Mouse (Mus musculus): ENCODE data around the gene Nckap5.
"Not testable (repeated sequence)": the region's sequence is repeated elsewhere in the genome, so short reads cannot be mapped to it uniquely, and the experiment has no call there.

Gene Nckap5

DNA sequence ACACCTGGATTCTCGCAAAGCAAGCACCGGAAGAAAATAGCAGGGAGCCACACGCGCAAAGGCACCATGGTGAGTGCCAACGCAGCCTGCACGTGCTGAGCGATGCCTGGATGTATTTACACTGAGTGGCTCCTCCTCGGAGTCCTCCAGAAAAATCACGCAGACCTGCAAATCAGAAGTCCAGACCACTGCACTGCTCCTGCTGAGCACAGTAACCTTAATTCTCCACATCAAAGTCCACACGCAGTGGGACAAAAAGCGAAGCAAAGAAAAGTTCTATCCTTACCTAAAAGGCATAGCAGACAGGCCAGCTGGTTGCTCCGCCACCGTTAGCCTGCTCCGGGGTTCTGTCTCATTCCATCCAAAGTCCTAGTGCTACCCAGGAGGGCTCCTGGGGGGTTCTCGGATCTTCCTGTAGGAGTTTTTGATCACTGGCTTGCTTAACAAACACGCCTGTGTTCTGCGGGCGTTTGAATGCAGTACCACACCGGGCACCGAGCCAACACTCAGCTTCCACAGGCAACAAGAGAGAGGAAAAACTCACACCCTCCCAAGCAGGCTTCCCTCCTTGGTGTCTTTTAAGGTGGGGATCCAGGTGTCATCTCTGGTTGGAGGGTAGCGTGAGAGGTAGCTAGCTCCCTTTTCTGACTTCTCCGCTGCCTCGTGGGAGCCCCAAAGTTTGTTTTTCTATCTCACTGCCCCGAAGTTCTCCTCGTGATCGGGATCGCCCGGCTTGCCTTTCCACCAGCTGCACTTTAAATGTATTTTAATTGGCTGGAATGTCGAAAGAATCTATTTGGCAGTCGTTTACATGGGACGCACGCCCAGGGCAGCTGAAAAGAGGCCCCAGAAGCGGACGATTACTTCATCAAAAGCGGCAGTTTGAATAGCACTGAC, at the start of gene Nckap5:
Gene Nckap5, minus strand, starts transcription at position 769 of the 897 bp plus-strand sequence.
- no peak for DNase-seq (ENCODE audit: low read depth, low spot score)

- no peak for DNase-seq (ENCODE audit: low read depth, low spot score)
Observed at GRCm38 (mm10) chr1:126877495-126877894, 46.9 kb upstream of the Nckap5 start.

GRCm38 (mm10) chr1:126868372-126868771, 37.8 kb upstream of the Nckap5 start:
- no peak for DNase-seq (ENCODE audit: low read depth, low spot score)

DNA sequence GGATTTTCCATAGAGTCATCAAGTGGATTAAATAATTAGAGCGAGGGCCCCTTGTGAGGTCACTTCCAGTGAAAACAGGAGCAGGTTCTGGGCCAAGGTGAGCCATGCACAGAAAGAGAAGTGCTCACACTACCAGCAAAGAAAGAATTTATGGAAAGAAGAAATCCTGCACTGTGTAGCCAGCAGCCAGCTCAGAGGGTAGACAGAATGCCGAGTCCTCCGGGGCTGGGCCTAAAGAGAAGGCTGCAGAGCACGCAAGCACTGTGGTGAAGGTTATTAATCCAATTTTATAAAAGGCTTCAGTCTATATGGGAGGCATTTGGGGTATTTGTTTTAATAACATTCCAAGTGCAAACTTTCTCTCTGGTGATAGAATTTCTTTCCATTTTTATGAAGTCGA, 37.3 kb upstream of the Nckap5 start:
- no peak for DNase-seq (ENCODE audit: low read depth, low spot score)

DNA sequence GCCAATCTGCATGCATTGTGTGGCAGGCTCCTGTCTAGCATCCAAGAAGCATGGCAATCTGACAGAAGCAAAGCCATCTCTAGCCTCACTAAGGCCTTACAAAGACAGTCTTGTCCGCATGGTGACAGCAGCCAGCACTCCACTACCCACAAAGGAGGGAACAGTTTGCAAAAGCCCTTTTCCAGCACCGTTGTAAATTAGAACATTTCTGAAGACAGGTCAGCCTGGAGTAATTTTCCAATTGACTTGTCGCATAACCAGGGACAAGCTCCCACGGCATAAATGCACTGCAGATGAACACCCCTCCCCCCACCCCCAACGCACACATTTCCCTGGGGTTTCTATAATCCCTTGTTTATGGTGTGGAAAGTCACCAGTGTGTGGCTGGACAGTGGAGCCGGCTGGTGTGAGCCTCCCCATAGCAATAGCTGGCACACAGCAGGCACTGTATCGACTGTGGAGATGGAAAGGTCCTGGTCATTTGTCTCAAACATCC, 35.0 kb upstream of the Nckap5 start:
- no peak for DNase-seq (ENCODE audit: low read depth, low spot score)

DNA sequence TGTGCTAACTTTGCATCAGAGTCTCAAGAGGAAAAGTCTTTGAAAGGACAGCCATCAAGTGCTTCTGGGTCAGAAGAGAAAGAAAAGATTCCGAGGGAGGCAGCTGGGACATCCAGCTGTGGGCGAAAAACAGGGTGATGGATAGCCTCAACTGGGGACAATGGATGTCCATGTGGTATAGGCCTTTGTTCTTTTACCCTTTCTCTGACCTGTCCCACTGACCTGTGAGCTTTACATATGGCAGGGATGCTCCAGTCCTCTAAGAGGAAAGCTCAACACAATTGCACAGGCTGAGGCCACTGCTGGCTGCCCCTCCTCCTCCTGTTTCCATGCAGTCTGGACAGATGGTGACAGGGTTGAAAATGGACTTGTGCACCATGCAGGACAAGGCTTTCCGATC, 31.2 kb upstream of the Nckap5 start:
- DNase-seq (ENCODE audit: low read depth, low spot score): no peak

- DNase-seq (ENCODE audit: low read depth, low spot score): no peak
Observed at GRCm38 (mm10) chr1:126860537-126860936, 29.9 kb upstream of the Nckap5 start.

GRCm38 (mm10) chr1:126849481-126849880, 18.9 kb upstream of the Nckap5 start:
- no peak for DNase-seq (ENCODE audit: low read depth, low spot score)

- DNase-seq (ENCODE audit: low read depth, low spot score): no peak
Observed at GRCm38 (mm10) chr1:126846317-126846716, 15.7 kb upstream of the Nckap5 start.

DNA sequence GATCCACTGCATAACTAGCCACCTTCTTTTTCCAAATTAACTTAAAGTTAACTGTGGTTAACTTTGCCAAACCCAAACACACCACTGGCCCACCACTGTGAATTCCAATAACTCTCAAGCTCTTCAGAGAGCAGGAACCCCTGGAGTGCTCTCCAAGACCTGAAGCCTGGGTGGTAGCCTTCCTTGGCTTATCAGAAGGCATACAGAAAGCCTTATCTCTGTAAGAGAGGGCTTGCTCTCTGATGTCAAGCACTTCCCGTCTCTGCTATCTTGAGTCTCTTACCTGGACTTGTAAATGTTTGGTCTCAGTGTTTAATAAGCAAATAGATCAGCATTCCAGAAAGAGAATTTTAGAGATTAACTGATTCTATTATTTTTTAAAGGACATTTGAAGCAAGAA, 2.3 kb upstream of the Nckap5 start:
- no peak for DNase-seq (ENCODE audit: low read depth, low spot score)

- DNase-seq (ENCODE audit: low read depth, low spot score): no peak
Observed at GRCm38 (mm10) chr1:126829031-126829430, 1.6 kb downstream of the Nckap5 start.

- DNase-seq (ENCODE audit: low read depth, low spot score): no peak
Observed at GRCm38 (mm10) chr1:126824841-126825240, 5.8 kb downstream of the Nckap5 start.

DNA sequence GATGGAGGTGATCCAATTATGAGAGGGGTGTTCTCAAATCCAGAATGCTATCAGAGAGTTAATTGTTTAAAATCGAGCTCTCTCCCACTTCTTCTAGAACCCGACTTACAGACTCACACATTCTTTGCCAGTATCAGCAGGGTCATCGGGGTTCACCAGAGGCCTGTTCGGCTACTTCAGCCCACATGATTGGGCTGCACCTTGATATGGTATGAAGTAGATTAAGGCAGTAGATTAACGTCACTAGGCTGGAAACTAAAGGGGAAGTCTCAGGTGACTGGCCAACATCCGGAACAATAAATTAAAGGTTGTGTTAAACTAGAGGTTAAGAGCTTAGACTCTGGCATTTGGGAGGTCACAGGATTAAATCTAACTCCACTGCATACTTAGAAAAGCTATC, 8.4 kb downstream of the Nckap5 start:
- DNase-seq (ENCODE audit: low read depth, low spot score): no peak

DNA sequence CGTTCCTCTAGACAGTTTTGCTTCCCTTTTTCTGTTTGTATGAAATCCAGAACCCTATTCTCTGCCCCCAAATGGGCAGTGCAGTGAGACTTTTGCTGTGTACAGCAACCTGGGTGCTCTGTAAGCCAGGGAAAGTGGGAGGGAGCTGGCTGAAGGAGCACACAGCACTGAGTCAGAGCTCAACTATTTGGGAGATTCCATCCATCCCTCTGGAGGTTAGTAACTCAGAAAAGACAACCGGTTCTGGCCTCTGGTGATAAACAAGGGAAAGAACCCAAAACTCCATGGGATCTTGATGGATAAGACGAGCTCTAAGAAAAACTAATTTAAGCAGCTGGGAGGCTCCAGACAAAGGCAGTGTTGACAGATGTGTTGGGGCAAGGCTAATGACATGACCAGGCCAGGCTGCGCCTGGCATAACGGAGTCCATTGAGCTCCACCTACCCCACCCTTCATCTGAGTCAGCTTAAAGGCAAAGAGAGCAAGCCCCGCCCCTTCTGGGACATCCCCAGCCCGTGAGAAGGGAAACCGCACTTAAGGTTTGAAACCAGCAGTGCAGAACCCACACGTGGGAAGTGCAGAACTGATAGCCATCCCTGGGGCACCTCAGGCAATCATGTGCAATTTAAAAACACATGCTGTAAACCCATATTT, 13.1 kb downstream of the Nckap5 start:
- DNase-seq (ENCODE audit: low read depth, low spot score): no peak

- DNase-seq (ENCODE audit: low read depth, low spot score): no peak
Observed at GRCm38 (mm10) chr1:126806994-126807611, 23.5 kb downstream of the Nckap5 start.

GRCm38 (mm10) chr1:126806548-126806947, 24.1 kb downstream of the Nckap5 start:
- no peak for DNase-seq (ENCODE audit: low read depth, low spot score)

- no peak for DNase-seq (ENCODE audit: low read depth, low spot score)
Observed at GRCm38 (mm10) chr1:126802405-126802804, 28.2 kb downstream of the Nckap5 start.

DNA sequence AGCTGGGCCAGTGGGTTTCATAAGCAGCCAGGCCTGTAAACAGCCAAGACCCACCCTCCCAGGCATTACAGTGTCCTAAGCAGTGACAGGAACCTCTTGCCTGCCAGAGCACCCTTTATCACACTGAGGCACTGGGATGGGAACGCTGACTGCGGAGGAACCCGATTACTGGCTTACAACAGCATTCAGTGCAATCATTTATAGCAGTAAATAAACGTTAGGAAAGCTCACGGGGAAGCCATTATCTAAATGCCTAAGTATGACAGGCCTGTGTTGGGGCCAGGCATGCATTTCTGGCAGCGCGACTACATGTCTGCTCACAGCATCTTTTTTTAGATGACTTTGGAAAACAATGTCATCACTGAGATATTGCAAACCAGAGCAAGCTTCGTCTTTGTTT, 28.9 kb downstream of the Nckap5 start:
- no peak for DNase-seq (ENCODE audit: low read depth, low spot score)

DNA sequence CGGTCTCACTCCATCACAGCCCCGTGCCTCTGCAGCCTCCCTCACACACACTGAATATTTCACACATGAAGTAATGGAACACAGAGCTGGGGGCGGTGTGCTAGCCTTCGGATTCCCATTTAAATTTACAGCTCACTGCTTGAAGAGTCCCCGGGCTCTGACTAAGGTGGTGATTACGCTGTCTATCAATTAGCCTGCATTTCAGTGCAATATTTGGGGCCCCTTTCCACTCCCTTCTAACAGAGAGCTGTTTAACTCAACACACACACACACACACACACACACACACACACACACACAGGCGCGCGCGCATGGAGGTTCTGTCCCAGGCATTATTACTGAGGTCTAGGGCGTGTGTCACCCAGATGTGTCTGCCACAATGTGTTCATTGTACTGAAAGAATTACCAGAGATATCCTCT, 31.2 kb downstream of the Nckap5 start:
- no peak for DNase-seq (ENCODE audit: low read depth, low spot score)

DNA sequence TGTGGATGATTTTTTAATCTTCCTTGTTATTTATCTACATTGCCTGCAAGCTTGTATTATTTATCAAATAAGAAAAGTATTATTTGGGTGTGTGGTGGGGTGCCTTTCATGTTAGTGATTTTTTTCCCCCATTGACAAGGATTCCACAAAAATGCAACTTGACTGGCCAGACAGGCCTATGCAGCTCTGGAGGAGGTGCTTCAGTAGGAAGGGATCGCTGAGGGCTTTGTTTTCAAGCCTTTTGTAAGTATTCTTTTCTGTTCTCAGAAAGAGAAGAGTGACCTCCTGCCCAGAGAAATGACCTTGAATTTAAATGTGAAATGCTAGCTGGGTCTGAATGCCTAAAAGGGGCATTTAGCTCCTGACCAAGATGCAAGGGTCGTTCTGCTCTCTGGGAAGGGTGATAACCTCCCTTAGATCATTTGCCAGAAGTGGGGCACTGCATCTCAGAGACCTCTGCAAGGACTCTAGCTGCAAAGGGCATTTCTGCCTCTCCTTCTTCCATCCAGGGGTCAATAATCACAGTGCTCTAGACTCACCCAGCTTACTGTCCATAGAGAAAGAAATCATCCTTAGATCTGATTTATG, 50.2 kb downstream of the Nckap5 start:
- not testable (repeated sequence) for DNase-seq (ENCODE audit: low read depth, low spot score)

GRCm38 (mm10) chr1:126773947-126774346, 56.7 kb downstream of the Nckap5 start:
- not testable (repeated sequence) for DNase-seq (ENCODE audit: low read depth, low spot score)

DNA sequence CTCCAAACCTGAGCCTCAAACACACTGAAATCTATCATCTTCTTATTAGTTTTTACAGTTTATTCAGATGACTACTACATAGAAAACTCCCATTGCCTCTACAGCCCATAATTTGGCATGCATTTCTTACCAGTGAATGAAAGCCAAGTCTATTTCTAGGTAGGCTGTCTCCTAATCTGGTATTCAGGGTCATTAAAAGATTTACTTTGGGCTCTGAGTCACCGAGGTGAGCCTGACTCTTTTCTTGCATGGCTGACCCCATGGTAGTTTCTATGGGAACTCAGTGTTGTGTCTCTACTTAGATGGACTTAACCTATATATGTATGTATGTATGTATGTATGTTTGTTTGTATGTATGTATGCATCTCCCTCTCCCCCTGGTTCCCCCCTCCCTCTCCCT, 63.6 kb downstream of the Nckap5 start:
- DNase-seq (ENCODE audit: low read depth, low spot score): no peak

Data from A20 (cell line).